In genomic region chr9:75307015-75307414, GRCm38 (mm10) we compare ENCODE assay signal across 21 mouse cellular contexts. TPM values are rescaled to one million over a fixed set of nuclear protein-coding genes. Genes with fewer than 3 reads are reported as not detected.
DNase-seq lines count a peak whose midpoint lies in the region; ATAC-seq and TF ChIP-seq lines count a peak whose summit lies in the region.
"Had no signal": no experiment of that assay in that cellular context is flagged by ENCODE, and none has a peak within 500 bp of the region (broad histone marks: within the 10 kb centered on the region; RNA-seq: fewer than 3 reads in every experiment).

No protein-coding gene starts in this region.

- no peak overlapping the region for H3K4me2 ChIP-seq in midbrain, embryonic 16.5 days (ENCODE audit: low read length)

- DNase-seq in cerebellum, adult 2 months: no peak
- DNase-seq in cerebellum, postnatal 36 days: no peak
- DNase-seq in cerebellum, adult 9-10 months: peak; percentile 45
- no peak for DNase-seq in cerebellum, postnatal 25 days
- DNase-seq in frontal cortex, postnatal 10 days (ENCODE audit: low spot score in 2 of 2): no peak
- DNase-seq in brain, adult 2 months (ENCODE audit: low read depth, low spot score): peak; percentile 64
- DNase-seq: adrenal gland, adult 2 months; adrenal gland, adult 8-10 months; adrenal gland, postnatal 10 days; adrenal gland, postnatal 14 days; adrenal gland, postnatal 25 days; adrenal gland, postnatal 36 days; B cell, adult 2 months had no signal

- peak overlapping the region; percentile 92 for H3K27ac ChIP-seq in cerebellum, adult 2 months (ENCODE audit: insufficient read depth, low read length)
- H3K27ac ChIP-seq in midbrain, embryonic 16.5 days (ENCODE audit: low read length): no peak overlapping the region

- no peak for TF ChIP-seq POLR2A in cerebellum, adult 2 months (IDR thresholded peaks at IDR 0.05; ENCODE audit: borderline replicate concordance, insufficient read depth, low read length)

- H3K4me1 ChIP-seq in cerebellum, adult 2 months (ENCODE audit: control insufficient read depth, insufficient read depth, low read length): peaks cover 40% of the 10 kb centered on the region
- H3K4me1 ChIP-seq in midbrain, embryonic 16.5 days (ENCODE audit: control insufficient read depth, insufficient read depth, low read length): no peaks in the 10 kb centered on the region

- ATAC-seq in frontal cortex, adult (ENCODE audit: low TSS enrichment): peak; percentile 54
- ATAC-seq in midbrain, embryonic 16.5 days: no peak
- ATAC-seq: activated CD4-positive, CD25-positive, alpha-beta regulatory T cell, adult 4 months; CD4-positive, CD25-positive, alpha-beta regulatory T cell, adult 4 months; Patski had no signal

- H3K4me3 ChIP-seq in cerebellum, adult 2 months (replicated peaks; ENCODE audit: insufficient read depth, low read depth, low read length): no peak overlapping the region
- H3K4me3 ChIP-seq in midbrain, embryonic 16.5 days (ENCODE audit: low read depth, low read length): no peak overlapping the region

- no peak overlapping the region for H3K9ac ChIP-seq in midbrain, embryonic 16.5 days (ENCODE audit: low read depth, low read length)

- H3K27me3 ChIP-seq in cerebellum, adult 2 months (ENCODE audit: control insufficient read depth, insufficient read depth, low read length): no peaks in the 10 kb centered on the region
- H3K27me3 ChIP-seq in midbrain, embryonic 16.5 days (ENCODE audit: control insufficient read depth, insufficient read depth, low read depth, low read length): no peaks in the 10 kb centered on the region
- H3K27me3 ChIP-seq: CH12.LX, Patski had no signal

- 34% methylated on average over 5 of the region's 5 CpGs for WGBS in cerebellum, adult 2 months
- WGBS in midbrain, embryonic 16.5 days: 86% methylated on average over 5 of the region's 5 CpGs

- no peak for TF ChIP-seq CTCF in cerebellum, adult 2 months (IDR thresholded peaks at IDR 0.05; ENCODE audit: borderline replicate concordance, insufficient read depth, low read depth, low read length)

- H3K36me3 ChIP-seq in midbrain, embryonic 16.5 days (ENCODE audit: control insufficient read depth, insufficient read depth, low read length): no peaks in the 10 kb centered on the region
- H3K36me3 ChIP-seq: G1E had no signal

- no peaks in the 10 kb centered on the region for H3K9me3 ChIP-seq in midbrain, embryonic 16.5 days (replicated peaks; ENCODE audit: control insufficient read depth, low read length, poor library complexity, severe bottlenecking)
- H3K9me3 ChIP-seq: G1E had no signal

RNA-seq across cellular contexts. Expression of gene Gnb5, which starts 0.9 kb away (rescaled TPM):
- polyA plus RNA-seq in cerebellum, adult 2 months (2012; rRNA removed): 194 and 215 TPM in 2 replicates
- polyA plus RNA-seq in midbrain, embryonic 16.5 days (2015; fragmentation: Nextera tagmentation; extraction: Ambion mirVana): 69.7 and 78.1 TPM in 2 replicates
- polyA plus RNA-seq: G1E had no signal

RNA-seq across cellular contexts. Expression of gene Bcl2l10, which starts 40.5 kb away (rescaled TPM):
- 0.17 and 0.25 TPM in 2 replicates for polyA plus RNA-seq in cerebellum, adult 2 months (2012; rRNA removed)
- not detected in 2 replicates for polyA plus RNA-seq in midbrain, embryonic 16.5 days (2015; fragmentation: Nextera tagmentation; extraction: Ambion mirVana)
- polyA plus RNA-seq: activated CD4-positive, CD25-positive, alpha-beta regulatory T cell, adult 4 months; C2C12; G1E had no signal

Comparison
In these comparisons a context has a peak if more than half of its experiments do, and no peak if none do; other contexts are left out.
1. DNase-seq: peak in cerebellum, adult 9-10 months (single experiment) and brain, adult 2 months (single experiment); none in cerebellum, adult 2 months (0 of 2), cerebellum, postnatal 36 days (0 of 2), cerebellum, postnatal 25 days (0 of 2) and frontal cortex, postnatal 10 days (0 of 2).